Mouse (Mus musculus) forebrain, postnatal 0 days (tissue): ENCODE measurements at regions not wholly inside any gene's neighbourhood (a gene's known extent, or its start where the extent isn't known, plus 50 kb on each side); places are given as distances from the start of the nearest gene placed in this dataset.

Experiments
- ATAC-seq: fragments of 200-750 bp; cut with Nextera tagmentation; 2 replicates; pipeline ENCODE4 v1.8.0; 2017; ENCODE audit warnings: mild to moderate bottlenecking, moderate library complexity
- DNase-seq: peaks from one replicate; pipeline ENCODE4 v3.0.0-alpha.2; 2015
- H3K27ac ChIP-seq: fragments of 300-500 bp; sonication (generic); 2 replicates; pipeline ENCODE4 v1.5.1; 2014; ENCODE audit warnings: low read depth, mild to moderate bottlenecking, antibody characterized with exemption, low read length, moderate library complexity, mixed read lengths
- H3K27me3 ChIP-seq: fragments of 300-500 bp; sonication (generic); 2 replicates; pipeline ENCODE4 v1.6.1; 2014; ENCODE audit warnings: mild to moderate bottlenecking, low read length, mixed read lengths; ENCODE audit not compliant: insufficient read depth
- H3K36me3 ChIP-seq: fragments of 300-500 bp; sonication (generic); 2 replicates; pipeline ENCODE4 v1.6.1; 2014; ENCODE audit warnings: mild to moderate bottlenecking, moderate library complexity; ENCODE audit not compliant: insufficient read depth
- H3K4me1 ChIP-seq: fragments of 300-500 bp; sonication (generic); 2 replicates; pipeline ENCODE4 v1.6.1; 2014; ENCODE audit warnings: antibody characterized with exemption; ENCODE audit not compliant: insufficient read depth
- H3K4me2 ChIP-seq: fragments of 300-500 bp; sonication (generic); 2 replicates; pipeline ENCODE4 v1.6.1; 2014; ENCODE audit warnings: low read depth, mild to moderate bottlenecking, moderate library complexity
- H3K4me3 ChIP-seq: fragments of 300-500 bp; sonication (generic); 2 replicates; pipeline ENCODE4 v1.5.1; 2014; ENCODE audit warnings: low read depth, low read length, mixed read lengths
- H3K9ac ChIP-seq: fragments of 300-500 bp; sonication (generic); 2 replicates; pipeline ENCODE4 v1.6.1; 2014; ENCODE audit warnings: mild to moderate bottlenecking
- H3K9me3 ChIP-seq: fragments of 300-500 bp; sonication (generic); 2 replicates; pipeline ENCODE4 v1.6.1; 2016; ENCODE audit warnings: low read length
- CTCF ChIP-seq: sonication (generic); IDR thresholded peaks from 2 replicates; pipeline ENCODE4 v1.5.1; 2016; ENCODE audit warnings: antibody characterized with exemption, control low read depth, low read depth
- WGBS: fragments of 180-500 bp; shearing (Covaris S2); extraction: QIAGEN DNeasy Blood & Tissue Kit; methylation state at CpG from one replicate; pipeline ENCODE4 v1.1.7; 2014; 5-methylcytosine and 5-hydroxymethylcytosine counted together

GRCm38 (mm10) chr17:45953523-45953922 lies 78.6 kb downstream of the Vegfa start:
- Histone ChIP-seq H3K4me3 (no peak overlapping the region), H3K27ac (no peak overlapping the region), H3K9ac (no peak overlapping the region), H3K9me3 (no peaks in the 10 kb centered on the region), H3K4me1 (no peaks in the 10 kb centered on the region), H3K27me3 (no peaks in the 10 kb centered on the region), H3K4me2 (no peak overlapping the region), H3K36me3 (no peaks in the 10 kb centered on the region)
- no peak for TF ChIP-seq CTCF
- 85% methylated on average over 8 of the region's 8 CpGs for WGBS
- DNase-seq = no peak
- no peak for ATAC-seq

DNA sequence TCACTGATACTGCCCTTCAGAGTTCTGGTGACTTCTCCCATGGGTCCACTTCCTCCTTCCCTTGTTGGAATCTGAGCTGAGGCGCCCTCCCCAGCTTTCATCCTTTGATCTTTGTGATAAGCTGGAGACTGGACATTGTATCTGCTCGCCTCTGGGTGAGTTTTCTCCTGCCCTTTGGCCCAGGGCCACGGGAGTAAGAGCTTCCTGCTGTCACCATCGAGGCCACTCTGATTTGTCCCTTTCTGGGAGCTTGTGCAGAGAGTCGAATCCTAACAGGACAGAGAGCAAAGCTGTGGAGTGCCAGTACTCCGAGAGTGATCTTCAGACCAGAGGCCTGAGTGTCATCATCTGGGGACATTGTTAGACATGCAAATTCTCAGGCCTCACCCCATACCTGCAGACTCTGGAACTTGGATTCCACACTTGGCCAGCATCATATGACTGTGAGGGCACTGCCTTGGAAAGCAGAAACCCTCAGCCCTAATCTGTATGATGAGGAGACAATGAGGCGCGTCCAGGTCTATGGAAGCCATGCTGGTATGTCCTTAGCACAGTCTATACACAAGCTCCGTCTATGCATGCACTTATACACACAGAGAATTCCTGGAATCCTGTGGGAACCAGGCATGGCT lies 81.5 kb downstream of the Vegfa start:
- DNase-seq = no peak
- Histone ChIP-seq H3K9ac (no peak overlapping the region), H3K4me1 (no peaks in the 10 kb centered on the region), H3K27me3 (no peaks in the 10 kb centered on the region), H3K4me2 (no peak overlapping the region), H3K9me3 (no peaks in the 10 kb centered on the region), H3K27ac (no peak overlapping the region), H3K36me3 (no peaks in the 10 kb centered on the region), H3K4me3 (no peak overlapping the region)
- WGBS = 64% methylated on average over 9 of the region's 9 CpGs
- ATAC-seq = no peak
- no peak for TF ChIP-seq CTCF

- Histone ChIP-seq H3K4me3 (no peak overlapping the region), H3K27ac (no peak overlapping the region), H3K4me2 (no peak overlapping the region), H3K4me1 (no peaks in the 10 kb centered on the region), H3K27me3 (no peaks in the 10 kb centered on the region), H3K9me3 (no peaks in the 10 kb centered on the region), H3K9ac (no peak overlapping the region), H3K36me3 (no peaks in the 10 kb centered on the region)
- no peak for TF ChIP-seq CTCF
- 92% methylated on average over 6 of the region's 6 CpGs for WGBS
- DNase-seq (no peak), ATAC-seq (no peak)
Measured at GRCm38 (mm10) chr17:45949141-45949540, 83.0 kb downstream of the Vegfa start.

DNA sequence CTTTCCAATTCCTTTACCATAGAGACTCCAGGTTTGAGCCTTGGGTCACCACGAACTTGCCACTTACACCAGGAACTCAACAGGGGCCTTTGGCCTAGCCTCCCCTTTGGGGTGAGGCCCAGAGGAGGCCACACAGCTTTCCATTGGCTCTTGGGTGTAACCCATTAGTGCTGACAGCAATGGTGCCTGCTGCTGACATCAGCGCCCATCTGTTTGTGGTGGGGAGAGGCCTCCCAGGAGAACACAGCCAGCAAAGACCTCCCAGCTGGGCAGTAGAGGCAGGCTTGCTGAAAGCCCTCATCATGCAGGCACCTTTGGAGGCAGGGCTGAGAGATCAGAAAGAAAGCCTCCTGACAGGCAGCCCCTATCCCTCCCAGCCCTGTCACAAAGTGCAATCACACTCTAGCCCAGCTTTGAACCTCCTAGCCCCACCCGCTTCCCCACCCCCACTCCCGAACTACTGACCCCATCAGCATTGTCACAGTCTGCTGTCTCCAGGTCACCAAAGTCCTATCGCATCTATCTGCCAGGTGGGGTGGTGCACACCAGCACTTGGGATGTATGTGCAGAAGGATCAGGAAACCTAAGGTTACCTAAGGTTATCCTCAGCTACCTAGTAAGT lies 83.7 kb downstream of the Vegfa start:
- Histone ChIP-seq H3K9ac (no peak overlapping the region), H3K9me3 (no peaks in the 10 kb centered on the region), H3K4me3 (no peak overlapping the region), H3K4me2 (no peak overlapping the region), H3K27me3 (no peaks in the 10 kb centered on the region), H3K4me1 (no peaks in the 10 kb centered on the region), H3K27ac (no peak overlapping the region), H3K36me3 (no peaks in the 10 kb centered on the region)
- ATAC-seq (no peak), DNase-seq (no peak)
- no peak for TF ChIP-seq CTCF
- 80% methylated on average over 5 of the region's 5 CpGs for WGBS

GRCm38 (mm10) chr17:45945005-45945404 lies 87.2 kb downstream of the Vegfa start:
- TF ChIP-seq CTCF = no peak
- no peaks in the 10 kb centered on the region for H3K4me1 ChIP-seq
- H3K4me2 ChIP-seq = no peak overlapping the region
- no peaks in the 10 kb centered on the region for H3K27me3 ChIP-seq
- no peak overlapping the region for H3K4me3 ChIP-seq
- no peak for ATAC-seq
- H3K9ac ChIP-seq = no peak overlapping the region
- H3K9me3 ChIP-seq = no peaks in the 10 kb centered on the region
- no peak for DNase-seq
- H3K27ac ChIP-seq = no peak overlapping the region
- WGBS = 90% methylated on average over 3 of the region's 3 CpGs
- H3K36me3 ChIP-seq = no peaks in the 10 kb centered on the region

- Histone ChIP-seq H3K9me3 (no peaks in the 10 kb centered on the region), H3K4me3 (no peak overlapping the region), H3K9ac (no peak overlapping the region), H3K27ac (no peak overlapping the region), H3K36me3 (no peaks in the 10 kb centered on the region), H3K27me3 (no peaks in the 10 kb centered on the region), H3K4me2 (no peak overlapping the region), H3K4me1 (no peaks in the 10 kb centered on the region)
- DNase-seq = no peak
- no peak for ATAC-seq
- 85% methylated on average over 6 of the region's 6 CpGs for WGBS
- TF ChIP-seq CTCF = no peak
Measured at GRCm38 (mm10) chr17:45943244-45943643, 88.9 kb downstream of the Vegfa start.

DNA sequence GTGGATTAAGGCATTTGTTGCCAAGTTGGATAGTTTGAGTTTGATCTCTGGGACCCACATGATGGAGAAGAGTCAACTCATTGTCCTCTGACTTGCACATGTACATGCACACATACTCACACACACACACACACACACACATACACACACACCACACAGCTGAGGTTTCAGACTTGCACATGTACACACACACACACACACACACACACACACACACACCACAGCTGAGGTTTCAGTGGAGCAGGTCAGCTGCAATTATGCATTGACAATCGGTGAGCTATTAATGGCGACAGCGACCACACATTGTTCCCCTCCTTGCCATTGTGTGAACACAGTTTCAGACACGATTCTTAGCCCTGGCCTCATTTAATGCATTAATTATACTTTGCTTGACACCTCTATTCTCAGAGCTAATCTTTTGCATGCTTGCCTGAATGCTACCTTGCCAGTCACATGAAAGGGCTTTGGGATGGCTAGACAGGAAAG lies 90.2 kb downstream of the Vegfa start:
- no peak for TF ChIP-seq CTCF
- Histone ChIP-seq H3K27me3 (no peaks in the 10 kb centered on the region), H3K27ac (no peak overlapping the region), H3K9ac (no peak overlapping the region), H3K36me3 (no peaks in the 10 kb centered on the region), H3K4me1 (no peaks in the 10 kb centered on the region), H3K4me3 (no peak overlapping the region), H3K4me2 (no peak overlapping the region), H3K9me3 (no peaks in the 10 kb centered on the region)
- ATAC-seq (no peak), DNase-seq (no peak)
- 19% methylated on average over 4 of the region's 4 CpGs for WGBS
